Mouse (Mus musculus) forebrain, embryonic 14.5 days (tissue): ENCODE measurements at regions not wholly inside any gene's neighbourhood (a gene's known extent, or its start where the extent isn't known, plus 50 kb on each side); places are given as distances from the start of the nearest gene placed in this dataset.

ENCODE experiments used
- ATAC-seq: fragments of 200-750 bp; cut with Nextera tagmentation; 2 replicates; pipeline ENCODE4 v1.8.0; 2017; ENCODE audit warnings: mild to moderate bottlenecking, moderate library complexity
- DNase-seq: peaks from one replicate; pipeline ENCODE4 v3.0.0-alpha.2; 2015; ENCODE audit warnings: low spot score
- H3K27ac ChIP-seq: fragments of 300-500 bp; sonication (generic); 2 replicates; pipeline ENCODE4 v1.5.1; 2014; ENCODE audit warnings: low read depth, mild to moderate bottlenecking, control low read depth, low read length, moderate library complexity
- H3K27me3 ChIP-seq: fragments of 300-500 bp; sonication (generic); replicated peaks from 2 replicates; pipeline ENCODE4 v1.6.1; 2014; ENCODE audit warnings: low read length, control low read depth, mixed read lengths; ENCODE audit not compliant: control insufficient read depth, insufficient read depth
- H3K36me3 ChIP-seq: fragments of 300-500 bp; sonication (generic); 2 replicates; pipeline ENCODE4 v1.6.1; 2014; ENCODE audit warnings: low read length, control low read depth; ENCODE audit not compliant: control insufficient read depth, insufficient read depth
- H3K4me1 ChIP-seq: fragments of 300-500 bp; sonication (generic); 2 replicates; pipeline ENCODE4 v1.6.1; 2014; ENCODE audit warnings: antibody characterized with exemption, low read length, control low read depth; ENCODE audit not compliant: control insufficient read depth, insufficient read depth
- H3K4me2 ChIP-seq: fragments of 300-500 bp; sonication (generic); 2 replicates; pipeline ENCODE4 v1.6.1; 2014; ENCODE audit warnings: mild to moderate bottlenecking, control low read depth, low read length
- H3K4me3 ChIP-seq: fragments of 300-500 bp; sonication (generic); 2 replicates; pipeline ENCODE4 v1.5.1; 2014; ENCODE audit warnings: low read depth, low read length, control low read depth
- H3K9ac ChIP-seq: fragments of 300-500 bp; sonication (generic); 2 replicates; pipeline ENCODE4 v1.6.1; 2014; ENCODE audit warnings: mild to moderate bottlenecking, low read length, control low read depth, moderate library complexity
- H3K9me3 ChIP-seq: fragments of 300-500 bp; sonication (generic); replicated peaks from 2 replicates; pipeline ENCODE4 v1.6.1; 2016; ENCODE audit warnings: low read length, control low read depth, mixed read lengths; ENCODE audit not compliant: control insufficient read depth
- WGBS: fragments of 180-500 bp; shearing (Covaris S2); extraction: QIAGEN DNeasy Blood & Tissue Kit; methylation state at CpG from one replicate; pipeline ENCODE4 v1.1.7; 2014; 5-methylcytosine and 5-hydroxymethylcytosine counted together

DNA sequence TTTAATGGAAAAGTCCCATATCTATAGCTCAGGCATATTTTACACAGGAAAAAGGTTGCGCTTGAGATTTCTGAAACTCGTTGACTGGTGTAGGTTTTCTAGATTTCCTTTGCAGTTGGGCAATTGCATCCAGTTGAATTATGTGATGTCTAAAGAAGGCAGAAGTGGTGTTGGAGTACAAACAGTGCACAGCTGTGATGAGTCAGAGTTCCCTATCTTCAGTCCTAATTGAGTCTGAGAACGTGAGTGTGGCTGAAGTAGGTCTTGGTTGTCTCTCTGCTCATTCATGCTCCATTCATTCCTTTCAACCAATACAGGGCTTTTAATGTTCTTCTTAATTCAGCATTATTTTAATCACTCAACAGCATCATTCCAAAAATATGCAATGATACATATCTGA, 142.9 kb upstream of the Dpyd start:
- WGBS, result 88% methylated on average over 3 of the region's 3 CpGs
- no peak overlapping the region for H3K4me2 ChIP-seq
- H3K36me3 ChIP-seq, result no peaks in the 10 kb centered on the region
- H3K4me3 ChIP-seq, result no peak overlapping the region
- DNase-seq (no peak), ATAC-seq (no peak)
- no peak overlapping the region for H3K27ac ChIP-seq
- no peaks in the 10 kb centered on the region for H3K9me3 ChIP-seq
- H3K9ac ChIP-seq, result no peak overlapping the region
- no peaks in the 10 kb centered on the region for H3K4me1 ChIP-seq
- no peaks in the 10 kb centered on the region for H3K27me3 ChIP-seq

DNA sequence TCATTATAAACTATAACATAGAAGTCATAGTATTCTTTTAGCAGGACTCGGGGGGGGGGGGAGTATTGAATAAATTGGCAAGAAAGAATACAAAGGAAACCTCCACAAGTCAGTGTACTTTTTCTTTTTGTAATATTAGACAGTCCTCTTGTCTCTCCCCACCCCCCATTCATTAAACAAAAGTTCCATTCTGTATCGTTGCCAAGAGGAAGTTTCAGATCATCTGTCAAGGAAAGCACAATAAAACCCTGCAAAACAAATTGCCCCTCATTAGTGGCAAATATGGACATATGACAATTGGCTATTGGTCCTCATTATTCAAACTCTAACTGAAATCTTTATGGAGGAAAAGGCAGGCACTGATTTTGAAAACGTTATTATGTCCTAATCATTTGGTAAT, 140.2 kb upstream of the Dpyd start:
- no peaks in the 10 kb centered on the region for H3K9me3 ChIP-seq
- no peaks in the 10 kb centered on the region for H3K27me3 ChIP-seq
- no peak for DNase-seq
- H3K27ac ChIP-seq, result no peak overlapping the region
- H3K4me3 ChIP-seq, result no peak overlapping the region
- 27% methylated on average over 3 of the region's 3 CpGs for WGBS
- no peak overlapping the region for H3K4me2 ChIP-seq
- peaks cover 6% of the 10 kb centered on the region for H3K4me1 ChIP-seq
- no peak for ATAC-seq
- no peak overlapping the region for H3K9ac ChIP-seq
- no peaks in the 10 kb centered on the region for H3K36me3 ChIP-seq

GRCm38 (mm10) chr3:118425748-118426147, 136.2 kb upstream of the Dpyd start:
- Histone ChIP-seq H3K4me3 (peak overlapping the region; percentile 24), H3K27ac (no peak overlapping the region), H3K36me3 (no peaks in the 10 kb centered on the region), H3K4me1 (peaks cover 6% of the 10 kb centered on the region), H3K9ac (0 out of 2 replicates have a peak overlapping the region, but pooled peaks have one; percentile 45), H3K4me2 (peak overlapping the region; percentile 55), H3K9me3 (no peaks in the 10 kb centered on the region), H3K27me3 (no peaks in the 10 kb centered on the region)
- peak; percentile 54 for DNase-seq
- WGBS, result 3% methylated on average over 19 of the region's 19 CpGs
- ATAC-seq, result 0 out of 2 replicates have a peak, but pooled peaks have one; percentile 22

- no peaks in the 10 kb centered on the region for H3K36me3 ChIP-seq
- DNase-seq, result peak; percentile 86
- no peak overlapping the region for H3K9ac ChIP-seq
- no peak overlapping the region for H3K27ac ChIP-seq
- H3K4me3 ChIP-seq, result no peak overlapping the region
- H3K4me2 ChIP-seq, result no peak overlapping the region
- peaks cover 8% of the 10 kb centered on the region for H3K4me1 ChIP-seq
- ATAC-seq, result no peak
- WGBS, result 2% methylated on average over 5 of the region's 5 CpGs
- H3K27me3 ChIP-seq, result no peaks in the 10 kb centered on the region
- no peaks in the 10 kb centered on the region for H3K9me3 ChIP-seq
Measured at GRCm38 (mm10) chr3:118428523-118428922, 133.4 kb upstream of the Dpyd start.

- H3K9me3 ChIP-seq, result no peaks in the 10 kb centered on the region
- peak overlapping the region; percentile 95 for H3K4me2 ChIP-seq
- ATAC-seq, result peak; percentile 54
- peak; percentile 77 for DNase-seq
- H3K4me1 ChIP-seq, result peaks cover 10% of the 10 kb centered on the region
- peak overlapping the region; percentile 70 for H3K9ac ChIP-seq
- 4% methylated on average over 29 of the region's 29 CpGs for WGBS
- peak overlapping the region; percentile 41 for H3K4me3 ChIP-seq
- no peaks in the 10 kb centered on the region for H3K27me3 ChIP-seq
- H3K27ac ChIP-seq, result peak overlapping the region; percentile 88
- H3K36me3 ChIP-seq, result no peaks in the 10 kb centered on the region
Measured at GRCm38 (mm10) chr3:118429825-118430630, 131.9 kb upstream of the Dpyd start.

GRCm38 (mm10) chr3:118430631-118430906, 131.4 kb upstream of the Dpyd start:
- WGBS, result under 1% methylated on average over 7 of the region's 7 CpGs
- ATAC-seq (peak; percentile 10; the same call in 1 of the 2 replicates), DNase-seq (no peak)
- H3K9me3 ChIP-seq, result no peaks in the 10 kb centered on the region
- peak overlapping the region; percentile 95 for H3K4me2 ChIP-seq
- H3K4me3 ChIP-seq, result peak overlapping the region; percentile 41
- H3K27ac ChIP-seq, result peak overlapping the region; percentile 88
- H3K9ac ChIP-seq, result peak overlapping the region; percentile 70
- no peaks in the 10 kb centered on the region for H3K36me3 ChIP-seq
- H3K4me1 ChIP-seq, result peaks cover 10% of the 10 kb centered on the region
- H3K27me3 ChIP-seq, result no peaks in the 10 kb centered on the region

DNA sequence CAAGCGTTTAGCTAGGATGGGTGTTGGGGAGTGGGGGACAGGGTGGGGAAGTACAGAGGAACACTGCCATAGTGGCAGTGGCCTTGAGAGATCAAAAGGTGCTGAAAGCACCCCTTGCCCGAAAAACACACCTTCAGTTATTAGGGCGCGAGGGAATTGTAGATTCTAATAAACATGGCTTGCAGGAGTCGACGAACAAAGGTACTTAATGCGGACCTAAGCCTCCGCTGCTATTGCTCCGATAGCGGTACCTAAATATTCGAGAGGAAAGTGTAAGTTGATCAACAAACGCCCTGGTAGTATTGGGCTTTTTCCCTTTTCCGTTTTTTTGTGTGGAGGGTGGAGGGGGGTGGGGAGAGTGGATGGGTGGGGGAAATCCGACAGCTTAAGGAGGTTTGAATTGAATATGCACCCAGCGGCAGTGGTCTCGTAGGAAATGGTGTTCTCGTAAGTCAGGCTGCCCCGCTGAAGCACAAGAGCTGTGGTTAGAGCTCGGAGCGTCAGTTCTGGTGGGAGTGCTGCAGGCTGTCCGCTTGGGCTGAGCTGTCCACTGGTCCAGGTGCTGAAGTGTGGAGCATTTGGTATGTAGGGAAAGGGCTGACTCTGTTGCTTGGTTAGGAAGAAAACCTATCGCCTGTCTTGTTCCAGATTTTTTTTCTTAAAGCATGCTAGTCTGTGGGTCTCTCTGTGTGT, 130.8 kb upstream of the Dpyd start:
- H3K27me3 ChIP-seq, result no peaks in the 10 kb centered on the region
- ATAC-seq, result peak; percentile 57
- WGBS, result under 1% methylated on average over 22 of the region's 22 CpGs

DNA sequence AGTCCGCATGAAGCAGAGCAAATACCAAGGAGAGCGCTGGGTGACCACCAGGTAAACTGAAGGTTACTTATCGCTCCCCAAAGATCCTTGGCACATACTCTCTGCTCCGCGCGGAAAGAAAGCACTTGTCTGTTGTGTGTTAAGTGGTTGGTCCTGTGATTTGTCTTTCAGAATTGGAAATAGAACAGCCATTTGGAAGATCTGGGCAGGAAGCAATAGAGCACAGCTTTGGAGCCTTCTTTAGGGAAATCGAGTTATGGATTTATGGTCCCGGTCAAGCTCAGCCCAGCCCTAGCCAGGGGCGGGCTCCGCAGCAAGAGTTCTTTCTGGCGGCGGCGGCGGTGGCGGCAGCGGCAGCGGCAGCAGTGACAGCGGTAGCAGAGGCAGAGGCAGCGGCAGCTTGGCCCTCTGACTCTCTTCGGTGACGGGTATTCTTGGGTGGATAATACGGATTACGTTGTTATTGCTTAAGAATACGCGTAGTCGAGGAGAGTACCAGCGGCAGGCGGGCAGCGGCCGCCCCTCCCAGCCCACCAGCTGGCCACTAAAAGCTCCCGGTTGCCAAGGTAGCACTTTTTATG, 128.4 kb upstream of the Dpyd start:
- H3K27me3 ChIP-seq, result no peaks in the 10 kb centered on the region
- peak overlapping the region; percentile 70 for H3K9ac ChIP-seq
- H3K4me2 ChIP-seq, result peak overlapping the region; percentile 95
- peaks cover 4% of the 10 kb centered on the region; the same call in 1 of the 2 replicates for H3K4me1 ChIP-seq
- 0 out of 2 replicates have a peak, but pooled peaks have one; percentile 15 for ATAC-seq
- H3K27ac ChIP-seq, result peak overlapping the region; percentile 79
- H3K36me3 ChIP-seq, result no peaks in the 10 kb centered on the region
- DNase-seq, result peak; percentile 69
- under 1% methylated on average over 31 of the region's 31 CpGs for WGBS
- H3K9me3 ChIP-seq, result no peaks in the 10 kb centered on the region
- peak overlapping the region; percentile 41 for H3K4me3 ChIP-seq

More for the DNA sequence above, 130.8 kb upstream of the Dpyd start:
- peak overlapping the region; percentile 41 for H3K4me3 ChIP-seq
- H3K36me3 ChIP-seq, result no peaks in the 10 kb centered on the region
- H3K4me2 ChIP-seq, result peak overlapping the region; percentile 95
- H3K9me3 ChIP-seq, result no peaks in the 10 kb centered on the region
- peaks cover 4% of the 10 kb centered on the region; the same call in 1 of the 2 replicates for H3K4me1 ChIP-seq
- H3K9ac ChIP-seq, result peak overlapping the region; percentile 70
- peak; percentile 87 for DNase-seq
- peak overlapping the region; percentile 88 for H3K27ac ChIP-seq
